Mouse (Mus musculus) hematopoietic stem cell, adult 5-6 weeks (primary cell): ENCODE measurements around the gene 2010111I01Rik. TPM values are rescaled to one million over a fixed set of nuclear protein-coding genes. Genes with fewer than 3 reads are reported as not detected.
A peak's percentile ranks its signal among the peaks of the same experiment; 100 is the strongest.

ENCODE experiments used
- ATAC-seq, 2 experiments: fragments of 125-278 bp in 1 of 2; replicated peaks in 1 of 2; 2 replicates each; pipeline ENCODE4 v1.8.0; 2016 to 2017; ENCODE audit warnings: inconsistent platforms in 2 of 2, mild to moderate bottlenecking in 2 of 2, moderate number of reproducible peaks in 2 of 2, low read depth in 1 of 2, moderate TSS enrichment in 1 of 2; ENCODE audit not compliant: low FRiP score in 2 of 2, poor library complexity in 2 of 2, severe bottlenecking in 2 of 2, insufficient read depth in 1 of 2, low TSS enrichment in 1 of 2
- total RNA-seq: library from RNA; stranded (forward); fragments of 172-1452, 232-1000 nt; gene quantifications from 2 replicates; pipeline ENCODE4 v1.2.3, GENCODE M21; 2017

Gene 2010111I01Rik
- total RNA-seq, 1 experiment from 2014 or later: 47.1 TPM

DNA sequence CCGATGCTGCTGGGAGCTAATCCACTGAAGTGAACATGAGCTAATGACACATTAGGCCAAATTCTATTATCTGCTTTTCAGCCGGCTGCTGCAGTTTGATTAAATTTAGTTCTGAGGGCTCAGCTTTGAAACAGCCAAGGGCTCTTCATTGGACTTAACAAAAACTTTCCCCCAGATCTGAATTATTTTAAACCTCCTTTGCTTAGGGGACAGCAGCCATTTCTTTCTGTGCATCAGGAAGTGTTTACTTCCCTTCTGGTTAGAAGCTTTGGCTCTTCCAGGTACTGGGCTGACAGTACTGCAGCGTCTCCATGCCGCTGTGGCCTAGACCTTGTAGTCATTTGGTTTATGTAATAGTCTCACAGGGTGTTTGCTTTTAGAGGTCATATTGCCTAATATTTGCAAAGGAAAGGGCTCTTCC lies 149.2 kb downstream of the 2010111I01Rik start:
- ATAC-seq: peak; percentile 33 to 50; a peak in 2 of 4 replicates

DNA sequence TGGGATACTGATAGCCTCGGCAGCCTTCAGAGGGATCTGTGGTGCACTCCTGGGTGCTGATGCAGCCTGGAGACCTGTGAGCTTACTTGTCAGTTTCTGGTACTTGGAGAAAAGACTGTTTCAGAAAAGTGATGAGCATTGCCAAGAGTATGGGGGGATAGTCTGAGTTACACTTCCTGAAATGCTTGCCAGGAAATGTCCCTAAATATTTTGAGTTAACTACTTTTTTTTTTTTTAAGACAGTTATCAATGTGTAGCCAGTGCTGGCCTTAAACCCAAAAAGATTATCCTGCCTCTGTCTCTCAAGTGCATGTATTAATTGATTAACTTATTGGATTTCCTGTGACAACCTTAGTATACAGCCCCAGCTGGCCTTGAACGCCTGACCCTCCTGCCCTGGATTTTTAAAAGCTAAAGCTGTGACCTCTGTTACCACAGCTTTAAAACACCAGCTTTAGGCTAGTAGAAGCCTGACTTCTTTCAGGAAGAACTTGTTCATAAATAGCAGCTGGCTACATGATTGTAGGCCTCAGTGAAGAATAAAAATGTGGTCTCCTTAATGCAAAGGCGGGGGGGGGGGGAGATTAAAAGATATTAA lies 150.6 kb downstream of the 2010111I01Rik start:
- no peak for ATAC-seq

DNA sequence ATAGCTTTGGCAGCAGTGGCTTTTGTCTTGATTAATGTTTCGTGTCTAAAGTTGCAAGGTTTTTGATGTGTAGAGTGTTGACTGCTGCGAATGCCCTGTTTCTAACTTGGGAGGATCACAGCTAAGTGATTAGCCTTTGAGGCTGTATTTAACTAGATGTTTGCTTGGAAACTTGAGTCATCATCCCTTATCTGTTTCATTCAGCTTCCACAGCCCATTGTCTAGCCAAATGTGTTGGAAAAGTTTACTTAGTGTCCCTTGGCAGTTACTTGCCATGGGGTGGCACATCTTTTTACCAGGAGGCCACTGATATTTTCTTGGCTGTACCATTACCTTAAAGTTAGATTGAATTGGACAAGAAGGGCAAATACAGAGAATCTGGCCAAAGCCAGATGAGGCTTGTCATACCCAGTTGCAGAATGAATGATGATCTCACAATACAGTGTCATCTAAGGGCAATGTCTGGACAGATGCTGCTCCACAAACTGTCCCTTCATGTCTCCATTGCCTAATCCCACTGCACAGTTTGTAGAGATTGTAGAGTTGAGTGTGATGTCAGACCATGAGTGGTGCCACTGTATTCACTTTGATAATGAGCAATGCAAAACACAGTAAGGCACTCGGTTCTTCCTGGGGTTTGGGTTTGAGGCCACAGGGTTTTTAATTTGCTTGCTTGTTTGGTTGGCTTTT lies 152.9 kb downstream of the 2010111I01Rik start:
- ATAC-seq: no peak

DNA sequence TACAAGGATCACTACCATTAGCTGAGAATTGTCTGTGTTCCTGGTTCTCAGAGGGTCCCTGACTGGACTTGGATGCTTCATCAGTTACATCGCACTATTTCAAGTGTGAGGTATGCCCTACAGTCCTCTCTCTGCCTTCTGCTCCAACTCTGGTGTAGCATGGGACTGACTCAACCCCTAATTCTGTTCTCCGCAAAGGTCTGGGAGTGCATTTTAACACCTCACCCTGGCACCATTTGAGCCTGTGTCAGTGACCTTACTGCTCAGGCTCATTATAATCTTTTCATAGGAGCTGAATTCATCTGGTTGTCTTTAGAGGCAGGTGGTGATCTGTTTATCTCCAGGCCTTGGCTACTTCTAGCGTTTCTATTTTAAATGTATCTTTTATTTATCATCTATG lies 154.0 kb downstream of the 2010111I01Rik start:
- ATAC-seq: no peak

DNA sequence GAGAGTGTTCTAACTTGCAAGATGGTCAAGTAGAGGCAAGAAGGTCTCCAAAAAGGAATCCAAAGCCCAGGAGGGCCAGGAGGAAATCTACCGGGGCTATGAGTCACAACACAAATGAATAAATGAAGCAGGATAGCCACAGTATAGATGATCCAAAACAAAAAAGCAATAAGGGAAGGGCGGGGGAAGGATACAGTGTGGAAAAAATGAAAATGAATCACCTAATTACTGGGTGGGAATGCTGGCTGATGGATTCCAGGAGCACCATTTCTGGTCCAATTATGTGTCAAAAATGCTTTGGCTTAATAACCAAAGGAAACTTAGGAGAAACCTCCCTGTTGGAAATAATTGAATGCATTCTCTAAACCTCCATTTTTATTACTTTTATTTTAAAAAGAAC lies 155.6 kb downstream of the 2010111I01Rik start:
- no peak for ATAC-seq

DNA sequence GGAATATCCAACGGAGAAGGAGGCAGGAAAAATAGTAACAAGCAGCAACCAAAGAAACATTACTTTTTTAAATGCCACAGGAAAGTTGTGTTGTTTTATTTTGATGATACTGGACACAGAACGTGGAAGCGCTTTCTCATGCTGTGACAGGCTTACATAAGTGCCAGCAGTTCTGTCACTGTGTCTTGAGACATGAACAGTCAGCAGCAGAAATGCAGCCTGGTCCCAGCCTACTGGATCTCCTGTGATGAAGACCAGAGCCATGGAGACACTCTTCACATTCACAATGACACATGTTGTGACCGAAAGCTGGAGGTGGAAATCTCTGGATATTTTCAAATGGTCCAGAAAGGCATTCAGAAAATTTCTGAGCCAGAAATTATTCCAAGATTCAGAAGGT lies 157.1 kb downstream of the 2010111I01Rik start:
- ATAC-seq: no peak

DNA sequence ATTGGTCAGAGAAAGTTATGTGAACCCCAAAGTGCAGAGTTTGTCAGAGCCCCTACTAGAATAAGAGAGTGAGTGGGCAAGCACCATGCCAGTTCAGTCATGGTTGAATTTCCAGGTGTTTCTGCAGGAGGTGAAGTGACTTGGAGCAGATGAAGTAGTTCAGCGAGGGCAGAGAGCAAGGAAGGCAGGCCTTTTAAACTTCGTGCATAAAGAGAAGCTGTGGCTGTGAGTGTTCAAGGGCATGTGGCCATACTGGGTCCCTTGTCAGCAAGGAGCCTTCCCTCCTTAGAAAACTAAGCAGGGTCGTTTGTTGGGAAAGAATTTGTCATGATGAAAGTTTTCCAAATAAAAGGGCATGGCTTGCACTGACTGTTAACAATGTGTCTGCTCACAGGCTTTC lies 161.5 kb downstream of the 2010111I01Rik start:
- no peak for ATAC-seq

DNA sequence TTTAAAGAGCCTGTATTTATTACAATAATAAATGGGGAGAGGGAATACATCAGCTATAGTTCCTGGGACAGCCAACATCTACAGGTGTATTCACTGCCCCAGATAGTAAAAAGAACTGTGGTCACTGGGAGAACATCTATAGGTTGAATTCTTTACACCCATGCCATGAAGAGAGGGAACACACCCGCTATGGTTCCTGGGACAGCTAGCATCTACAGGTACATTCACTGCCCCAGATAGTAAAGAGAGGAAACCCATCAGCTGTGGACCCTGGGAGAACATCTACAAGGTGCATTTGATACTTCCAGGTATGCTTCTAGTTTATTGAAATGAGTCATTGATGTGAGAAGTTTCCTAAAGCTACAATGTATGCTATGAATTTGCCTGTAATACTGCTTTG lies 162.8 kb downstream of the 2010111I01Rik start:
- ATAC-seq: no peak

DNA sequence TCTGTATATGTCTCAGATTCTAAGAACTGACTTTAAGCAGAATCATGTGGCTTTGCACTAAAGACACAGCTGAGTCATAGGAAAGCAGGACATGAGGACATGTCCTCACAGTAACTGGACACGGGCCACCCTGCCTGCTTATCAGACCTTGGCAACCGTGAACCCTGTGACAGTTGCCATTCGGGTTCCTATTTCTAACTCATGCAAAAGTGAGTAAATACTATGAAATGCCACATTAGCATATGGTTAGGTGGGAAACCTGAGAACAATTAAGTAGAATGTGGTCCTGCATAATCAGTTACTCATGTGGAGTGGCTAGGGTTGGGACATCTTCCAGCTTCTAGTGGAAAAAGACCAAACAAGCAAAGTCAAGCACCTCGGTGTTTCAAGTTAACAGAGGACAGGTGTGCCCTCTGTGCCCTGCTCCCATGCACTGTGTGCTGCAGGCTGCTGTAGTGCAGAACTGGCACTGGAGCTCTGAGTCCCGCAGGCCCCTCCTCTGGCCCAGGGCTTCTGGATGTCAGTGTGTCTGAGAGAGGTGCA lies 170.3 kb downstream of the 2010111I01Rik start:
- no peak for ATAC-seq

DNA sequence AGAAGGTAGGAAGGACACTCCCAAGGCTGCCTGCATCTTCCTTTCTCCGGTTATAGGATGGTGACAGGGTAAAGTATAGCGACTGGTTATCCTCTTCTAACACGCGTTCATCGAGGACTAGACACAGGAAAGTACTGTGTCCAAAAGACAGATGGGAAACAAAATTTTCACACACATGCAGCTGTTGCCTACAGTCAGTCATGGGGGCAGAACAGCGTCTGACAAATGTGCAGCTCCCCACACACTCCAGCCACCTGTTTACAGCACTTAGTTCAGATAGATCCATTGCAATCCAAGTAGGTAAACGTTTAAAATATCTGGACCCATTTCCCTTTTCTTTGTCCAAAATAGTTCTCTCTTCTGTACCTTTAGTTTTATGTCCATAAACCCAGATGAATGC lies 171.3 kb downstream of the 2010111I01Rik start:
- no peak for ATAC-seq

DNA sequence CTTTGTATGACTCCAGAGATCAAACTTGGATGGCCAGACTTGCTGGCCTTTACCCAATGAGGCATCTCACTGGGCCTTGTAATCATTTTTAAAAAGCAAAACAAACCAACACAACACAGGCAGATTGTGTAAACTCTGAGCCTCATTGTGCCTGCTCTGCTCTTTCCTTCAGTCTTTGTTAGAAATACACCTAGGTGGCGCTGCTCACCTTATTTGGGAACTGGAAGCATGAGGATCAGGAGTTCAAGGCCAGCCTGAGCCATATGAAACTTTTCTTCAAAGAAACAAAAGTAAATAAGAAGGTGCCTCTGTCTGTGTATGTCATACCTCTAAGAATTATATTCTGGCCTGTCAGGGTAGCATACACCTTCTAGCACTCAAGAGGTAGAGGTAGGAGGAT lies 172.1 kb downstream of the 2010111I01Rik start:
- no peak for ATAC-seq

DNA sequence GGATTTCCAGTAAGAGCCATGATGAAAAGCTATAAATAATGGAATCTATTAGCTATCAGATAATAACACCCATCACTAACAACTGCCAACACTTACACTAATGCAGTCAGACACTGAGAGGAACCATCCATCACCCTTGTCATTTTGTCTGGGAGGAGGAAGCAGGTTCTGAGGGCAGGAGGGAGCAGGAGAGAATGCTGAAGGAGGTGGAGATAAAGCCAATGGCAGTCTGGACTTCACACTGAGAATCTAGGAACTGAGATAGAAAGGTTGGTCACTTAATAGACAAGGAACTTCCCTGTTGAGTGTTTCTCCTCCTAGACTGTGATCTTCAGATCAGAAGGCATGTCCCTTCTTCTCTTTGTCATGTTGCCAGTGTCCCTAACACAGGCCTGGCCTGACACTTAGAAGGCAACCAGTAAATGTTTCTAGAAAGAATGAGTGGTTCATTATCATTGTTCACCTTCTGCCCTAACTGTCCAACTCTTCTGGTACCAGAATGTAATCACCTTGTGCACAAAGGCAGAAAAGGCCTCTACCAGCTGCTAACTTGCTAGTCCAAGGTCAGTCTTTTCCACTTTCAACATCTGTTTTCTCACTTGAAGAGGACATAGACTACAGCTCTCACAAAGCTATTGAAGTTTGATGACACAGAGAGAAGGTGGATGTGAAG lies 173.8 kb downstream of the 2010111I01Rik start:
- no peak for ATAC-seq

DNA sequence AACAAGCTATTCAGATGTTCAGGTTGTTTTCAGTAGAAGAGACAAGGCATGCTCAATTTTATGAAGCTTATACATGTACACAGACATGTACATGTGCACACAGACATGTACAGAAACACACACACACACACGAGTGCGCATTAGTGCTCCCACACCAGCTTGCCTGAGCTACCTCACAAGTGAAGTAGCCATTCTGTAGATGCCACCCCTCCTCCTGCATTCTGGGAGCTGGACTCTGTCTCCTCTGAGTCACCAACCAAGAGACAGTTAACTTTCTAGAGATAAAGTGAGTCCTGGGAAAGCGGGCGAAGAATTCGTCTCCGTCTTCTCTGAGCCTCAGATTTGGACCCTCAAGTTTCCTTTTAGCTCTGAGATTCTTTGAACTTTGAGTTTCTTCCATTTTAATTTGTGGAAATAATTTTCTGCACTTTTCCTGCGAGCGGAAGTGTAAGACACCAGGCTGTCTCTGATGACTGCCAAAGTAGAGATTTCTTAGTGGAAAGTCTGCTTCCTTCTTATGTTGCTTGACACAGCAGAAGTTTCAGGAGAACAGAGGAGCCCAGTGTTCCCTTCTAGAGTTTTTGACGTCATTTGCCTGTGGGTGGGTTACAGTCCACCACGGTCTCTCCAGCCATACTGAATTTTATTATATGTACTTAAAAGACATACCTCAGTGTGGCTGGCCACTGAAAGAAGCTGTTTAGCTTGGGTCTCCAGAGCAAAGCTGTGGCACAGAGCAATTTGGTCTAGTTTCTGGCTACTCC lies 175.0 kb downstream of the 2010111I01Rik start:
- ATAC-seq: no peak

DNA sequence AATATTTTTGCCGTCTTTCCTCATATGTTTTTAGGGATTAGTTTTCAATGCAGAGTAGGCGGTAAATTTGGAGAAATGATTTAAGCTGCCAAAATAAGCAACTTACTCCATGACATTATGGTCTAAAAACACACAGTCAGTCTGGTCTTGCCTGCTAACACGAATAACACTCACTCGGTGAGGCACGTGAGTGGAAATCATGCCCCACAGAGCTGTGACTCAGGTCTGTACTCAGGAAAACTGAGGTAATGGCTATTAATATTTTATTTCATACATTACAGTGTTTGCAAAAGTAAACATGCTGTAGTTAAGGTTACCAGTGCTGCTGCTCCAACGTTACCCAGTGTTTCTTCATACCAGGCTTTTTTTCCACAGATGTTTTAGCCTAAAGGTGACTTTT lies 176.1 kb downstream of the 2010111I01Rik start:
- no peak for ATAC-seq

DNA sequence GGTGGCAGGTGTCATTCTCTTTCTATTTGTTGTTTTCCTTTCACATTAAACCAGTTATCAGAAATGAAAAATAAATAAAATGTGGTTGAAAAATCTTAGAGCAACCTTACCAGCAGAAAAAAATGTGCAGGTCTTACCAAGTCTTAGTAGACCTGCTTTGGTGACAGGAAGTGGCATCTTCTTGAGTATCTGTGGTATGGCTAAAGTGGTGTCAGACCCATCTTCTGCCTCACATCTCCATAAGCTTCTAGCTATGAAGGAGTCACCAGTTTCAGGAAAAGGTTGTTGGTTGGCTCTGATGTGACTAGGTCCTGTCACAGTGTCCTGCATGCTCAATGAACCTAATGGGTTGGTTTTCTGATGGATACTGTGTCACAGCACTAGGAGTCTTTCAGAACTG lies 176.6 kb downstream of the 2010111I01Rik start:
- ATAC-seq: no peak

DNA sequence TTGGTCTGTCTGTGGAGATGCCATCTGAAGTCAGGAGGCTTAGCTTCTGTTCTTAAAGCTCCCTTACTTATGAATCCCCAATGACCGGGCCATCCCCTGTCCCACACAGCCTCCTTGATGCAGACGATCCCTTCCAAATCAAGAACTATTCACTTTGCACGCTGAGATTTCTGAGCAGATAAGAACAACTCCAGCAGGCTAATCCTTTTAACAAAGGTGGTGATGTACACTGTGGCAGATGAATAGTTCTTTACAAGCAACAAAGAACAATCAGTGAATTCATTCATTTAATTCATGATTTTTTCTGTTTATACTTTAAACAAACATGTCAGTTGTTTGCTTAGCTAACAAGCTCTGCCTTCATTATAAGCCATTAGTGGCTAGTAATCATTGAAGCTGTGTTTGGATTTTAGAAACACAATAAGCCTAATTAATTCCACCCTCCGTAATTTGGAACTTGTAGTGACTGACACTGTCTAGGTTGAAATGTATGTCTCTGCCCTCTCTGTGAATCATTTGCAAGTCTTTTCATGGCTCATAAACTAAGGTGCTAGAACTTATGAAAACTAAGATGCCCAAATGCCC lies 182.0 kb downstream of the 2010111I01Rik start:
- ATAC-seq: no peak

DNA sequence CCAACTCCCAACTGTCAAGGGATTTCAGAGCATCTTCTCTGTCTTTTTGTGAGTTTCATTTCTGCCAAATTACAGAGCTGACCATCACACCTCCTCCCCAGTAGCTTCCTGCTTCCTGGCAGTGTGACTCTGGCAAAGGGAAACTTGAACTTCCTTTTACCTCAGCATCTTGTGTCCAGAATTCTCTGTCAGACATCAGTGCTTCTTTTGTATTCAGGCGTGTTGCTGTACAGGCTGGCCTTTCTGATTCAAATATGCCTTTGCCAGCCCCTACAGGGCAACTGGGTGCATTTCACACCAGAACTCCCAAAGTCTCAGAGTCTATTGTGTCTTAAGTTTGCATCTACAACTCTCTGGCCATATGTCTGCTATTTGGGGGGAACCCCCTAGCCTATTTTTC lies 183.5 kb downstream of the 2010111I01Rik start:
- ATAC-seq: no peak
